Mouse (Mus musculus): ENCODE data around the gene Glis3. TPM values are rescaled to one million over a fixed set of nuclear protein-coding genes. Genes with fewer than 3 reads are reported as not detected.

The Glis3 gene
- polyA plus RNA-seq, 1 experiment from 2014 or later, result 2.9 TPM

GRCm38 (mm10) chr19:28393766-28394165 is 286.1 kb downstream of the Glis3 start:
- H3K9me3 ChIP-seq, result no peaks in the 10 kb centered on the region
- H3K9ac ChIP-seq, result no peak overlapping the region
- no peak overlapping the region for H3K4me2 ChIP-seq
- no peaks in the 10 kb centered on the region for H3K36me3 ChIP-seq
- WGBS, result 48% methylated on average over 7 of the region's 7 CpGs
- no peak overlapping the region for H3K27ac ChIP-seq
- H3K4me1 ChIP-seq, result no peaks in the 10 kb centered on the region
- ATAC-seq (ENCODE audit: insufficient read depth, low FRiP score, low read depth), result no peak
- no peak overlapping the region for H3K4me3 ChIP-seq (replicated peaks)
- no peaks in the 10 kb centered on the region for H3K27me3 ChIP-seq (replicated peaks)

- H3K27me3 ChIP-seq (replicated peaks), result no peaks in the 10 kb centered on the region
- H3K4me2 ChIP-seq, result no peak overlapping the region
- ATAC-seq (ENCODE audit: insufficient read depth, low FRiP score, low read depth), result no peak
- H3K9ac ChIP-seq, result no peak overlapping the region
- no peaks in the 10 kb centered on the region for H3K36me3 ChIP-seq
- WGBS, result 82% methylated on average over 3 of the region's 3 CpGs
- H3K4me1 ChIP-seq, result no peaks in the 10 kb centered on the region
- H3K4me3 ChIP-seq (replicated peaks), result no peak overlapping the region
- H3K9me3 ChIP-seq, result no peaks in the 10 kb centered on the region
- H3K27ac ChIP-seq, result no peak overlapping the region
Measured at GRCm38 (mm10) chr19:28392838-28393237, 287.0 kb downstream of the Glis3 start.

- WGBS, result 69% methylated on average over 4 of the region's 4 CpGs
- no peak overlapping the region for H3K4me3 ChIP-seq (replicated peaks)
Measured at GRCm38 (mm10) chr19:28390920-28391319, 289.0 kb downstream of the Glis3 start.

GRCm38 (mm10) chr19:28389146-28389545 is 290.7 kb downstream of the Glis3 start:
- 62% methylated on average over 5 of the region's 5 CpGs for WGBS
- ATAC-seq (ENCODE audit: insufficient read depth, low FRiP score, low read depth), result no peak
- Histone ChIP-seq H3K27ac (no peak overlapping the region), H3K9ac (no peak overlapping the region), H3K4me3 (replicated peaks) (no peak overlapping the region), H3K4me2 (no peak overlapping the region), H3K36me3 (no peaks in the 10 kb centered on the region), H3K27me3 (replicated peaks) (no peaks in the 10 kb centered on the region), H3K4me1 (no peaks in the 10 kb centered on the region), H3K9me3 (no peaks in the 10 kb centered on the region)

More at GRCm38 (mm10) chr19:28390920-28391319, 289.0 kb downstream of the Glis3 start:
- no peak overlapping the region for H3K4me2 ChIP-seq
- no peaks in the 10 kb centered on the region for H3K27me3 ChIP-seq (replicated peaks)
- H3K27ac ChIP-seq, result no peak overlapping the region
- no peaks in the 10 kb centered on the region for H3K9me3 ChIP-seq
- no peaks in the 10 kb centered on the region for H3K4me1 ChIP-seq
- no peak overlapping the region for H3K9ac ChIP-seq
- ATAC-seq (ENCODE audit: insufficient read depth, low FRiP score, low read depth), result no peak
- no peaks in the 10 kb centered on the region for H3K36me3 ChIP-seq

GRCm38 (mm10) chr19:28383425-28383824 is 296.5 kb downstream of the Glis3 start:
- no peak overlapping the region for H3K9ac ChIP-seq
- H3K4me1 ChIP-seq, result no peaks in the 10 kb centered on the region; the same call in 1 of the 2 replicates
- WGBS, result 56% methylated on average over 5 of the region's 5 CpGs
- H3K4me2 ChIP-seq, result no peak overlapping the region
- no peak for ATAC-seq (ENCODE audit: insufficient read depth, low FRiP score, low read depth)
- no peak overlapping the region for H3K4me3 ChIP-seq (replicated peaks)
- H3K9me3 ChIP-seq, result no peaks in the 10 kb centered on the region
- no peak overlapping the region for H3K27ac ChIP-seq
- no peaks in the 10 kb centered on the region for H3K27me3 ChIP-seq (replicated peaks)
- H3K36me3 ChIP-seq, result no peaks in the 10 kb centered on the region

GRCm38 (mm10) chr19:28382168-28382911 is 297.5 kb downstream of the Glis3 start:
- H3K9ac ChIP-seq, result no peak overlapping the region
- H3K4me1 ChIP-seq, result no peaks in the 10 kb centered on the region; the same call in 1 of the 2 replicates
- no peaks in the 10 kb centered on the region for H3K9me3 ChIP-seq
- 41% methylated on average over 10 of the region's 10 CpGs for WGBS
- H3K27me3 ChIP-seq (replicated peaks), result no peaks in the 10 kb centered on the region
- H3K36me3 ChIP-seq, result no peaks in the 10 kb centered on the region
- no peak overlapping the region for H3K4me3 ChIP-seq (replicated peaks)
- ATAC-seq (ENCODE audit: insufficient read depth, low FRiP score, low read depth), result no peak; the same call in 1 of the 2 replicates
- no peak overlapping the region for H3K27ac ChIP-seq
- no peak overlapping the region for H3K4me2 ChIP-seq

- H3K4me3 ChIP-seq (replicated peaks), result no peak overlapping the region
- 73% methylated on average over 9 of the region's 9 CpGs for WGBS
- H3K27ac ChIP-seq, result no peak overlapping the region
- no peaks in the 10 kb centered on the region; the same call in 1 of the 2 replicates for H3K4me1 ChIP-seq
- no peak overlapping the region for H3K9ac ChIP-seq
- ATAC-seq (ENCODE audit: insufficient read depth, low FRiP score, low read depth), result no peak
- H3K9me3 ChIP-seq, result no peaks in the 10 kb centered on the region
- no peak overlapping the region for H3K4me2 ChIP-seq
- no peaks in the 10 kb centered on the region for H3K36me3 ChIP-seq
- H3K27me3 ChIP-seq (replicated peaks), result no peaks in the 10 kb centered on the region
Measured at GRCm38 (mm10) chr19:28381441-28381840, 298.4 kb downstream of the Glis3 start.

GRCm38 (mm10) chr19:28380691-28381262 is 299.1 kb downstream of the Glis3 start:
- Histone ChIP-seq H3K4me2 (no peak overlapping the region), H3K27ac (no peak overlapping the region), H3K9me3 (no peaks in the 10 kb centered on the region), H3K9ac (no peak overlapping the region), H3K4me1 (peaks cover 1% of the 10 kb centered on the region; the same call in 1 of the 2 replicates), H3K4me3 (replicated peaks) (no peak overlapping the region), H3K36me3 (no peaks in the 10 kb centered on the region), H3K27me3 (replicated peaks) (no peaks in the 10 kb centered on the region)
- ATAC-seq (ENCODE audit: insufficient read depth, low FRiP score, low read depth), result no peak
- WGBS, result 75% methylated on average over 9 of the region's 9 CpGs

- H3K4me1 ChIP-seq, result 0 out of 2 replicates have a peak, but pooled peaks cover 4% of the 10 kb centered on the region
- no peak overlapping the region for H3K27ac ChIP-seq
- H3K4me2 ChIP-seq, result no peak overlapping the region
- H3K4me3 ChIP-seq (replicated peaks), result no peak overlapping the region
- no peak overlapping the region for H3K9ac ChIP-seq
- ATAC-seq (ENCODE audit: insufficient read depth, low FRiP score, low read depth), result no peak
- no peaks in the 10 kb centered on the region for H3K27me3 ChIP-seq (replicated peaks)
- H3K36me3 ChIP-seq, result no peaks in the 10 kb centered on the region
- WGBS, result 71% methylated on average over 5 of the region's 5 CpGs
- no peaks in the 10 kb centered on the region for H3K9me3 ChIP-seq
Measured at GRCm38 (mm10) chr19:28377788-28378295, 302.0 kb downstream of the Glis3 start.

- H3K27ac ChIP-seq, result no peak overlapping the region
- no peaks in the 10 kb centered on the region for H3K27me3 ChIP-seq (replicated peaks)
- no peaks in the 10 kb centered on the region for H3K9me3 ChIP-seq
- no peak for ATAC-seq (ENCODE audit: insufficient read depth, low FRiP score, low read depth)
- no peak overlapping the region for H3K9ac ChIP-seq
- H3K4me3 ChIP-seq (replicated peaks), result no peak overlapping the region
- WGBS, result 67% methylated on average over 1 of the region's 1 CpGs
- H3K36me3 ChIP-seq, result no peaks in the 10 kb centered on the region
- 0 out of 2 replicates have a peak, but pooled peaks cover 4% of the 10 kb centered on the region for H3K4me1 ChIP-seq
- H3K4me2 ChIP-seq, result no peak overlapping the region
Measured at GRCm38 (mm10) chr19:28376401-28376800, 303.5 kb downstream of the Glis3 start.

GRCm38 (mm10) chr19:28375746-28376145 is 304.1 kb downstream of the Glis3 start:
- Histone ChIP-seq H3K4me1 (0 out of 2 replicates have a peak, but pooled peaks cover 4% of the 10 kb centered on the region), H3K36me3 (no peaks in the 10 kb centered on the region), H3K4me2 (no peak overlapping the region), H3K4me3 (replicated peaks) (no peak overlapping the region), H3K9ac (no peak overlapping the region), H3K9me3 (no peaks in the 10 kb centered on the region), H3K27me3 (replicated peaks) (no peaks in the 10 kb centered on the region), H3K27ac (no peak overlapping the region)
- WGBS, result 79% methylated on average over 2 of the region's 2 CpGs
- no peak for ATAC-seq (ENCODE audit: insufficient read depth, low FRiP score, low read depth)

- WGBS, result 75% methylated on average over 2 of the region's 2 CpGs
- no peaks in the 10 kb centered on the region for H3K27me3 ChIP-seq (replicated peaks)
Measured at GRCm38 (mm10) chr19:28374524-28374923, 305.4 kb downstream of the Glis3 start.

More at GRCm38 (mm10) chr19:28374524-28374923, 305.4 kb downstream of the Glis3 start:
- no peak for ATAC-seq (ENCODE audit: insufficient read depth, low FRiP score, low read depth)
- no peaks in the 10 kb centered on the region for H3K36me3 ChIP-seq
- H3K4me2 ChIP-seq, result no peak overlapping the region
- H3K4me1 ChIP-seq, result 0 out of 2 replicates have a peak, but pooled peaks cover 4% of the 10 kb centered on the region
- no peaks in the 10 kb centered on the region for H3K9me3 ChIP-seq
- no peak overlapping the region for H3K9ac ChIP-seq
- H3K4me3 ChIP-seq (replicated peaks), result no peak overlapping the region
- H3K27ac ChIP-seq, result no peak overlapping the region

Measured in stomach, embryonic 15.5 days (tissue).